Mouse (Mus musculus) intestine, postnatal 0 days (tissue): ENCODE data around the gene Ms4a10. TPM values are rescaled to one million over a fixed set of nuclear protein-coding genes. Genes with fewer than 3 reads are reported as not detected.

Experiments
- ATAC-seq: fragments of 200-750 bp; cut with Nextera tagmentation; 2 replicates; pipeline ENCODE4 v1.8.0; 2017; ENCODE audit warnings: mild to moderate bottlenecking, moderate TSS enrichment, moderate library complexity
- H3K27ac ChIP-seq: fragments of 300-500 bp; sonication (generic); 2 replicates; pipeline ENCODE4 v1.5.1; 2014; ENCODE audit warnings: mild to moderate bottlenecking, low read depth, low read length, moderate library complexity
- H3K27me3 ChIP-seq: fragments of 300-500 bp; sonication (generic); replicated peaks from 2 replicates; pipeline ENCODE4 v1.6.1; 2014; ENCODE audit warnings: low read length, mixed read lengths; ENCODE audit not compliant: control insufficient read depth, insufficient read depth
- H3K36me3 ChIP-seq: fragments of 300-500 bp; sonication (generic); 2 replicates; pipeline ENCODE4 v1.6.1; 2014; ENCODE audit warnings: mild to moderate bottlenecking, moderate library complexity; ENCODE audit not compliant: control insufficient read depth, insufficient read depth
- H3K4me1 ChIP-seq: fragments of 300-500 bp; sonication (generic); replicated peaks from 2 replicates; pipeline ENCODE4 v1.6.1; 2014; ENCODE audit warnings: antibody characterized with exemption, low read length, mixed read lengths; ENCODE audit not compliant: control insufficient read depth, insufficient read depth
- H3K4me2 ChIP-seq: fragments of 300-500 bp; sonication (generic); replicated peaks from 2 replicates; pipeline ENCODE4 v1.6.1; 2014; ENCODE audit warnings: low read depth, mild to moderate bottlenecking, moderate library complexity
- H3K4me3 ChIP-seq: fragments of 300-500 bp; sonication (generic); 2 replicates; pipeline ENCODE4 v1.5.1; 2014; ENCODE audit warnings: low read depth, low read length
- H3K9ac ChIP-seq: fragments of 300-500 bp; sonication (generic); 2 replicates; pipeline ENCODE4 v1.6.1; 2014; ENCODE audit warnings: mild to moderate bottlenecking, low read depth, low read length
- H3K9me3 ChIP-seq: fragments of 300-500 bp; sonication (generic); 2 replicates; pipeline ENCODE4 v1.6.1; 2016; ENCODE audit warnings: mixed run types; ENCODE audit not compliant: control insufficient read depth
- CTCF ChIP-seq: sonication (generic); IDR thresholded peaks from 2 replicates; pipeline ENCODE4 v1.5.1; 2016; ENCODE audit warnings: low read depth, mild to moderate bottlenecking, control low read depth, antibody characterized with exemption, moderate library complexity
- WGBS: fragments of 180-500 bp; shearing (Covaris S2); extraction: QIAGEN DNeasy Blood & Tissue Kit; methylation state at CpG from one replicate; pipeline ENCODE4 v1.1.7; 2014; 5-methylcytosine and 5-hydroxymethylcytosine counted together
- polyA plus RNA-seq: library from polyadenylated mRNA; unstranded; fragments of >200 nt; fragmentation: Nextera tagmentation; extraction: Ambion mirVana; gene quantifications from 2 replicates; pipeline ENCODE4 v1.2.1, GENCODE M21; 2015

Ms4a10 gene
- polyA plus RNA-seq, 1 experiment from 2014 or later = 854 TPM

GRCm38 (mm10) chr19:10940097-10940800 is 34.2 kb downstream of the Ms4a10 start:
- peak; percentile 92 for TF ChIP-seq CTCF
- peak; percentile 85 for ATAC-seq
- Histone ChIP-seq H3K4me1 (no peaks in the 10 kb centered on the region; the same call in 1 of the 2 replicates), H3K9ac (no peak overlapping the region), H3K27me3 (no peaks in the 10 kb centered on the region), H3K27ac (no peak overlapping the region), H3K4me2 (peak overlapping the region; percentile 57), H3K36me3 (peaks cover 36% of the 10 kb centered on the region), H3K9me3 (no peaks in the 10 kb centered on the region), H3K4me3 (peak overlapping the region; percentile 21)
- 24% methylated on average over 37 of the region's 37 CpGs for WGBS

- no peaks in the 10 kb centered on the region for H3K9me3 ChIP-seq
- ATAC-seq = no peak
- peaks cover 22% of the 10 kb centered on the region for H3K36me3 ChIP-seq
- H3K4me1 ChIP-seq = no peaks in the 10 kb centered on the region; the same call in 1 of the 2 replicates
- H3K4me3 ChIP-seq = no peak overlapping the region
- H3K27ac ChIP-seq = no peak overlapping the region
- no peak overlapping the region for H3K4me2 ChIP-seq
- H3K27me3 ChIP-seq = no peaks in the 10 kb centered on the region
- no peak overlapping the region for H3K9ac ChIP-seq
- 25% methylated on average over 3 of the region's 3 CpGs for WGBS
- TF ChIP-seq CTCF = no peak
Observed at GRCm38 (mm10) chr19:10938771-10939170, 35.7 kb downstream of the Ms4a10 start.

GRCm38 (mm10) chr19:10937110-10937563 is 37.3 kb downstream of the Ms4a10 start, which contains the start of gene Ptgdr2:
Gene Ptgdr2 (plus strand): TSS chr19:10937160.
- Histone ChIP-seq H3K4me1 (no peaks in the 10 kb centered on the region; the same call in 1 of the 2 replicates), H3K4me3 (no peak within 1 kb of the TSS), H3K27ac (no peak within 1 kb of the TSS), H3K4me2 (no peak within 1 kb of the TSS), H3K27me3 (no peaks in the 10 kb centered on the region), H3K9ac (no peak within 1 kb of the TSS), H3K36me3 (peaks cover 6% of the 10 kb centered on the region), H3K9me3 (no peaks in the 10 kb centered on the region)
- ATAC-seq = no peak
- WGBS = 32% methylated on average over 5 of the region's 5 CpGs
- TF ChIP-seq CTCF = no peak

- Histone ChIP-seq H3K4me3 (no peak overlapping the region), H3K27ac (no peak overlapping the region), H3K4me1 (no peaks in the 10 kb centered on the region; the same call in 1 of the 2 replicates), H3K27me3 (no peaks in the 10 kb centered on the region), H3K36me3 (no peaks in the 10 kb centered on the region), H3K9ac (no peak overlapping the region), H3K4me2 (no peak overlapping the region), H3K9me3 (no peaks in the 10 kb centered on the region)
- peak; percentile 26; the same call in 1 of the 2 replicates for TF ChIP-seq CTCF
- WGBS = 90% methylated on average over 5 of the region's 5 CpGs
- ATAC-seq = no peak
Observed at GRCm38 (mm10) chr19:10936077-10936476, 38.4 kb downstream of the Ms4a10 start.

DNA sequence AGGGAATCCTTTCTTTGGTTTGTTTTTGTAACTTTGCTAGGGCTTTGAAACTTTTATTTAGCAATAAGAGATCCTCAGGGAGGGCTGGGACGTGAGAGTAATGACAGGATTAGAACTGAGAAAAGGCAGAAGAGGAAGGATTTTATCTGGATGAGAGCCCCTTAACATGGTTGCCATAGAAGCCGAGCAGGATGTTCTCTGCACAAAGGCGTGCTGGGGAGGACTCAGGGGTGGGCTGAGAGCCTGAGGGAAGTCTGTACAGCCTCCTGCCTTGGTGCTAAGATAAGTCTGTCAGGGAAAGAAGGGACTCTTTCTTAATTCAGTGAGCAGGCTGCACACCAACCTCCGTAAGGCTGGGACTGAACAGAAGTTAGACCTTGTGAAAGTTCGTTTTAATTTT is 39.4 kb downstream of the Ms4a10 start:
- no peak for TF ChIP-seq CTCF
- no peak overlapping the region for H3K9ac ChIP-seq
- no peaks in the 10 kb centered on the region for H3K27me3 ChIP-seq
- no peak overlapping the region for H3K27ac ChIP-seq
- no peak overlapping the region for H3K4me3 ChIP-seq
- H3K4me1 ChIP-seq = no peaks in the 10 kb centered on the region
- H3K4me2 ChIP-seq = no peak overlapping the region
- no peak for ATAC-seq
- WGBS = 55% methylated on average over 5 of the region's 5 CpGs
- no peaks in the 10 kb centered on the region for H3K36me3 ChIP-seq
- no peaks in the 10 kb centered on the region for H3K9me3 ChIP-seq

DNA sequence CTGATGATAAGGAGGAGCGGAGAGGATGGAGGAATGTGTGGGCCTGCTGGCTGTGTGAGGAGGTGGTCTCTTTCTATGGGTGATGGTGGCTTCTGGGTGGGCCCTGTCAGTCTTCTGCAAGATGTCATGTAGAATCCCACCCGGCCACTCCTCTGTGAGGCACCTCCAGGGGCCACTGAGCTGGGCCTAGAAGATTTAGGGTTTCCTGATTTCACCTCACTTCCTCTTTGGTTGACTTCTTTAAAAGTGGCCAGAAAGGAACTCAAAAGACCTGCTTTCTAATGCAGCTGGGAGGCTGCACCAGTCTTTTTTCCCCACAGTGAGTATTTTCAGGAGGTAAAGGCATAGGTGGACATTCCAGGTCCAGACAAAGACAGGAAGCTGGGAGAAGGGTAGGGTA is 43.8 kb downstream of the Ms4a10 start:
- no peak for ATAC-seq
- H3K9ac ChIP-seq = no peak overlapping the region
- H3K4me2 ChIP-seq = no peak overlapping the region
- no peaks in the 10 kb centered on the region for H3K9me3 ChIP-seq
- H3K4me3 ChIP-seq = no peak overlapping the region
- peaks cover 3% of the 10 kb centered on the region; the same call in 1 of the 2 replicates for H3K4me1 ChIP-seq
- no peaks in the 10 kb centered on the region for H3K27me3 ChIP-seq
- H3K27ac ChIP-seq = no peak overlapping the region
- WGBS = 89% methylated on average over 2 of the region's 2 CpGs
- H3K36me3 ChIP-seq = no peaks in the 10 kb centered on the region
- no peak for TF ChIP-seq CTCF
